Comparison of ENCODE assay signal across 8 mouse cellular contexts in genomic region chr4:118178952-118179466, GRCm38 (mm10). TPM values are rescaled to one million over a fixed set of nuclear protein-coding genes. Genes with fewer than 3 reads are reported as not detected.
DNase-seq lines count a peak whose midpoint lies in the region; ATAC-seq and TF ChIP-seq lines count a peak whose summit lies in the region.

No protein-coding gene starts in this region.

- ATAC-seq in heart, embryonic 11.5 days (replicated peaks; ENCODE audit: insufficient number of reproducible peaks, low FRiP score, low TSS enrichment): no peak
- ATAC-seq in hindbrain, embryonic 12.5 days (ENCODE audit: low FRiP score): no peak

- H3K9me3 ChIP-seq in heart, embryonic 11.5 days (replicated peaks; ENCODE audit: control insufficient read depth, low read length): no peaks in the 10 kb centered on the region
- no peaks in the 10 kb centered on the region for H3K9me3 ChIP-seq in MEL (replicated peaks; ENCODE audit: insufficient read depth, low read length)
- H3K9me3 ChIP-seq in hindbrain, embryonic 12.5 days (replicated peaks): no peaks in the 10 kb centered on the region
- no peaks in the 10 kb centered on the region for H3K9me3 ChIP-seq in midbrain, embryonic 10.5 days (replicated peaks)

- no peak for TF ChIP-seq EP300 in MEL (IDR thresholded peaks at IDR 0.05; ENCODE audit: low read depth in 1 of 2, low read length in 2 of 2)

- TF ChIP-seq POLR2A in MEL (IDR thresholded peaks at IDR 0.05; ENCODE audit: control insufficient read depth in 1 of 2, insufficient read depth in 1 of 2, low read depth in 1 of 2, low read length in 2 of 2, poor library complexity in 1 of 2): no peak

- H3K4me3 ChIP-seq in heart, embryonic 11.5 days (ENCODE audit: low read depth, low read length): peak overlapping the region; percentile 86
- H3K4me3 ChIP-seq in MEL (ENCODE audit: control insufficient read depth in 1 of 2, insufficient read depth in 1 of 2, low read depth in 2 of 2, low read length in 2 of 2): peak overlapping the region; percentile 84 to 97
- peak overlapping the region; percentile 76 for H3K4me3 ChIP-seq in hindbrain, embryonic 12.5 days
- peak overlapping the region; percentile 83 for H3K4me3 ChIP-seq in midbrain, embryonic 10.5 days

- WGBS in heart, embryonic 11.5 days (ENCODE audit: insufficient replicate concordance): 1% methylated on average over 12 of the region's 12 CpGs
- WGBS in hindbrain, embryonic 12.5 days: 2% methylated on average over 12 of the region's 12 CpGs
- WGBS in midbrain, embryonic 10.5 days: 4% methylated on average over 12 of the region's 12 CpGs

- TF ChIP-seq RAD21 in MEL (IDR thresholded peaks at IDR 0.05; ENCODE audit: low read depth, low read length): no peak

- peak overlapping the region; percentile 95; the same call in 1 of the 2 replicates for H3K27ac ChIP-seq in heart, embryonic 11.5 days (ENCODE audit: low read depth, low read length)
- peak overlapping the region; percentile 65 for H3K27ac ChIP-seq in MEL (ENCODE audit: control insufficient read depth, low read depth, low read length)
- H3K27ac ChIP-seq in hindbrain, embryonic 12.5 days: peak overlapping the region; percentile 94
- H3K27ac ChIP-seq in midbrain, embryonic 10.5 days (replicated peaks): peak overlapping the region; percentile 93

- no peak for TF ChIP-seq CTCF in MEL (IDR thresholded peaks at IDR 0.05 in 2 of 3, conservative IDR thresholded peaks at IDR 0.05 in 1 of 3; ENCODE audit: control insufficient read depth in 1 of 3, insufficient read depth in 1 of 3, low read depth in 2 of 3, low read length in 3 of 3, poor library complexity in 1 of 3, severe bottlenecking in 1 of 3)

- H3K4me2 ChIP-seq in heart, embryonic 11.5 days: peak overlapping the region; percentile 81
- peak overlapping the region; percentile 66 for H3K4me2 ChIP-seq in hindbrain, embryonic 12.5 days (replicated peaks)

- peak overlapping the region; percentile 88 for H3K9ac ChIP-seq in heart, embryonic 11.5 days (ENCODE audit: low read depth, low read length)
- H3K9ac ChIP-seq in MEL (ENCODE audit: control insufficient read depth, low read depth, low read length, poor library complexity, severe bottlenecking): peak overlapping the region; percentile 89
- peak overlapping the region; percentile 83 for H3K9ac ChIP-seq in hindbrain, embryonic 12.5 days

- intact Hi-C loops in heart, postnatal 10 days (cut with DNase I): no loop called here

- H3K36me3 ChIP-seq in heart, embryonic 11.5 days (ENCODE audit: control insufficient read depth, insufficient read depth, low read length): peaks cover 30% of the 10 kb centered on the region
- peaks cover 4 to 9% of the 10 kb centered on the region in 2 experiments; a peak in 3 of 4 replicates for H3K36me3 ChIP-seq in MEL (ENCODE audit: control insufficient read depth in 1 of 2, insufficient read depth in 2 of 2, low read length in 2 of 2)
- H3K36me3 ChIP-seq in hindbrain, embryonic 12.5 days: peaks cover 34% of the 10 kb centered on the region
- peaks cover 35% of the 10 kb centered on the region for H3K36me3 ChIP-seq in midbrain, embryonic 10.5 days

- H3K4me1 ChIP-seq in heart, embryonic 11.5 days (ENCODE audit: control insufficient read depth, insufficient read depth, low read length): peaks cover 9% of the 10 kb centered on the region
- peaks cover 0 to 5% of the 10 kb centered on the region in 2 experiments; a peak in 2 of 4 replicates for H3K4me1 ChIP-seq in MEL (ENCODE audit: control insufficient read depth in 1 of 2, insufficient read depth in 2 of 2, low read length in 2 of 2)
- peaks cover 16% of the 10 kb centered on the region for H3K4me1 ChIP-seq in hindbrain, embryonic 12.5 days
- H3K4me1 ChIP-seq in midbrain, embryonic 10.5 days: peaks cover 18% of the 10 kb centered on the region

- no peaks in the 10 kb centered on the region for H3K27me3 ChIP-seq in heart, embryonic 11.5 days (ENCODE audit: control insufficient read depth, insufficient read depth, low read length)
- H3K27me3 ChIP-seq in MEL (ENCODE audit: control insufficient read depth in 1 of 2, insufficient read depth in 2 of 2, low read length in 2 of 2): no peaks in the 10 kb centered on the region
- no peaks in the 10 kb centered on the region for H3K27me3 ChIP-seq in hindbrain, embryonic 12.5 days
- no peaks in the 10 kb centered on the region for H3K27me3 ChIP-seq in midbrain, embryonic 10.5 days (ENCODE audit: low read depth, poor library complexity, severe bottlenecking)

- H3K79me2 ChIP-seq in MEL (ENCODE audit: control insufficient read depth, insufficient read depth, low read length, poor library complexity): peaks cover 19% of the 10 kb centered on the region

- no peak for DNase-seq in heart, postnatal 10 days
- DNase-seq in MEL (ENCODE audit: low read depth, low spot score): no peak
- no peak for DNase-seq in midbrain, embryonic 10.5 days (ENCODE audit: low spot score)
- no peak for DNase-seq in frontal cortex, postnatal 14 days (ENCODE audit: low spot score in 2 of 2)
- no peak for DNase-seq in adrenal gland, adult (ENCODE audit: inconsistent age in 2 of 2, low spot score in 1 of 2)
- DNase-seq in frontal cortex, postnatal 36 days (ENCODE audit: low spot score in 2 of 2): no peak

TF ChIP-seq in MEL, 35 proteins besides CTCF, POLR2A, EP300 and RAD21:
- TF ChIP-seq SMC3 (IDR thresholded peaks at IDR 0.05; ENCODE audit: low read depth, low read length) (no peak), JUND (IDR thresholded peaks at IDR 0.05; ENCODE audit: low read depth, low read length) (no peak), GATA1 (IDR thresholded peaks at IDR 0.05; ENCODE audit: low read depth, low read length) (no peak), POLR2AphosphoS2 (IDR thresholded peaks at IDR 0.05; ENCODE audit: low read length) (no peak), E2F4 (IDR thresholded peaks at IDR 0.05; ENCODE audit: borderline replicate concordance, low read depth, low read length) (no peak), ELF1 (IDR thresholded peaks at IDR 0.05; ENCODE audit: low read depth, low read length) (no peak), MYC (IDR thresholded peaks at IDR 0.05; ENCODE audit: low read depth, low read length) (no peak), ZKSCAN1 (IDR thresholded peaks at IDR 0.05; ENCODE audit: low read depth, low read length) (no peak), NRF1 (IDR thresholded peaks at IDR 0.05; ENCODE audit: insufficient read depth, low read depth, low read length, poor library complexity, severe bottlenecking) (no peak), MEF2A (IDR thresholded peaks at IDR 0.05; ENCODE audit: extremely low read depth, insufficient replicate concordance, low read depth, low read length, poor library complexity, severe bottlenecking) (no peak), POLR2AphosphoS5 (IDR thresholded peaks at IDR 0.05; ENCODE audit: borderline replicate concordance, low read depth, low read length) (no peak), USF2 (IDR thresholded peaks at IDR 0.05; ENCODE audit: borderline replicate concordance in 1 of 2, insufficient read depth in 1 of 2, low read depth in 1 of 2, low read length in 2 of 2) (no peak)

RNA-seq across cellular contexts. Expression of gene Kdm4a, which starts 0.8 kb away (rescaled TPM):
- 30.7 and 30.8 TPM in 2 replicates for polyA plus RNA-seq in heart, embryonic 11.5 days (2014; fragmentation: Nextera tagmentation; extraction: Ambion mirVana)
- total RNA-seq in heart, postnatal 10 days (2021): 10 to 100 TPM; 38.1 to 39.0 TPM
- 31.4 and 36.8 TPM in 2 replicates for total RNA-seq in MEL (2012; rRNA removed)
- 10 to 100 TPM in 1 of 2 experiments, not detected in 1; 49.6 TPM for polyA plus RNA-seq in MEL (2012; ENCODE audit: insufficient read depth in 1 of 2, insufficient read length in 2 of 2, low read depth in 1 of 2, low replicate concordance in 2 of 2, missing spikeins in 1 of 2)
- polyA plus RNA-seq in hindbrain, embryonic 12.5 days (2016; fragmentation: Nextera tagmentation; extraction: Ambion mirVana): 60.7 and 67.2 TPM in 2 replicates
- 26.3 and 38.4 TPM in 2 replicates for polyA plus RNA-seq in midbrain, embryonic 10.5 days (2016; fragmentation: Nextera tagmentation; extraction: Ambion mirVana)

RNA-seq across cellular contexts. Expression of gene St3gal3, which starts 44.3 kb away (rescaled TPM):
- polyA plus RNA-seq in heart, embryonic 11.5 days (2014; fragmentation: Nextera tagmentation; extraction: Ambion mirVana): 5.2 and 6.9 TPM in 2 replicates
- 10 to 100 TPM; 31.1 to 31.5 TPM for total RNA-seq in heart, postnatal 10 days (2021)
- total RNA-seq in MEL (2012; rRNA removed): 13.2 and 16.4 TPM in 2 replicates
- 10 to 100 TPM in 1 of 2 experiments, not detected in 1; 23.3 TPM for polyA plus RNA-seq in MEL (2012; ENCODE audit: insufficient read depth in 1 of 2, insufficient read length in 2 of 2, low read depth in 1 of 2, low replicate concordance in 2 of 2, missing spikeins in 1 of 2)
- 10.9 TPM in 2 replicates for polyA plus RNA-seq in hindbrain, embryonic 12.5 days (2016; fragmentation: Nextera tagmentation; extraction: Ambion mirVana)
- 7.3 and 7.8 TPM in 2 replicates for polyA plus RNA-seq in midbrain, embryonic 10.5 days (2016; fragmentation: Nextera tagmentation; extraction: Ambion mirVana)
